Mouse (Mus musculus) A20 (cell line): ENCODE data around the gene Gtdc1.

Source experiments
- DNase-seq: peaks from one replicate; pipeline ENCODE4 v3.0.0-alpha.2; 2011; ENCODE audit warnings: low read depth, low spot score

The Gtdc1 gene

GRCm38 (mm10) chr2:44924618-44925017, 2.8 kb downstream of the Gtdc1 start:
- peak; percentile 63 for DNase-seq

GRCm38 (mm10) chr2:44923056-44923883, 4.2 kb downstream of the Gtdc1 start:
- peak; percentile 65 for DNase-seq

GRCm38 (mm10) chr2:44922500-44922899, 5.0 kb downstream of the Gtdc1 start:
- peak; percentile 43 for DNase-seq

- DNase-seq, result peak; percentile 34
Measured at GRCm38 (mm10) chr2:44920471-44920870, 7.0 kb downstream of the Gtdc1 start.

- no peak for DNase-seq
Measured at GRCm38 (mm10) chr2:44919326-44919725, 8.1 kb downstream of the Gtdc1 start.

GRCm38 (mm10) chr2:44918737-44919136, 8.7 kb downstream of the Gtdc1 start:
- no peak for DNase-seq

GRCm38 (mm10) chr2:44916286-44916685, 11.2 kb downstream of the Gtdc1 start:
- no peak for DNase-seq

GRCm38 (mm10) chr2:44897801-44898200, 29.7 kb downstream of the Gtdc1 start:
- no peak for DNase-seq

GRCm38 (mm10) chr2:44873718-44874117, 53.7 kb downstream of the Gtdc1 start:
- peak; percentile 82 for DNase-seq

- DNase-seq, result no peak
Measured at GRCm38 (mm10) chr2:44864726-44865125, 62.7 kb downstream of the Gtdc1 start.

- DNase-seq, result no peak
Measured at GRCm38 (mm10) chr2:44854475-44854874, 73.0 kb downstream of the Gtdc1 start.

GRCm38 (mm10) chr2:44849666-44850065, 77.8 kb downstream of the Gtdc1 start:
- DNase-seq, result no peak

GRCm38 (mm10) chr2:44848156-44848555, 79.3 kb downstream of the Gtdc1 start:
- DNase-seq, result no peak

GRCm38 (mm10) chr2:44845424-44845823, 82.0 kb downstream of the Gtdc1 start:
- DNase-seq, result no peak

- no peak for DNase-seq
Measured at GRCm38 (mm10) chr2:44829753-44830152, 97.7 kb downstream of the Gtdc1 start.

- no peak for DNase-seq
Measured at GRCm38 (mm10) chr2:44829346-44829745, 98.1 kb downstream of the Gtdc1 start.

- DNase-seq, result no peak
Measured at GRCm38 (mm10) chr2:44826609-44827008, 100.8 kb downstream of the Gtdc1 start.

- peak; percentile 16 for DNase-seq
Measured at GRCm38 (mm10) chr2:44817787-44818186, 109.7 kb downstream of the Gtdc1 start.

- no peak for DNase-seq
Measured at GRCm38 (mm10) chr2:44813729-44814128, 113.7 kb downstream of the Gtdc1 start.

- no peak for DNase-seq
Measured at GRCm38 (mm10) chr2:44804497-44804896, 123.0 kb downstream of the Gtdc1 start.

GRCm38 (mm10) chr2:44801361-44801760, 126.1 kb downstream of the Gtdc1 start:
- DNase-seq, result no peak

- DNase-seq, result no peak
Measured at GRCm38 (mm10) chr2:44791840-44792239, 135.6 kb downstream of the Gtdc1 start.

- DNase-seq, result no peak
Measured at GRCm38 (mm10) chr2:44791134-44791533, 136.3 kb downstream of the Gtdc1 start.

- no peak for DNase-seq
Measured at GRCm38 (mm10) chr2:44782746-44783145, 144.7 kb downstream of the Gtdc1 start.
